Comparison of ENCODE assay signal across 9 mouse cellular contexts in genomic region chr13:56647597-56648405, GRCm38 (mm10). TPM values are rescaled to one million over a fixed set of nuclear protein-coding genes. Genes with fewer than 3 reads are reported as not detected.
DNase-seq lines count a peak whose midpoint lies in the region; TF ChIP-seq lines count a peak whose summit lies in the region.
"Had no signal": no experiment of that assay in that cellular context is flagged by ENCODE, and none has a peak within 500 bp of the region (broad histone marks: within the 10 kb centered on the region; RNA-seq: fewer than 3 reads in every experiment).

No protein-coding gene starts in this region.

- no peaks in the 10 kb centered on the region for H3K9me3 ChIP-seq in ES-Bruce4 (replicated peaks; ENCODE audit: control insufficient read depth, insufficient read depth, low read length, poor library complexity, severe bottlenecking)

- no peak overlapping the region for H3K9ac ChIP-seq in ES-Bruce4 (ENCODE audit: low read depth, poor library complexity, severe bottlenecking)

- TF ChIP-seq POLR2A in ES-Bruce4 (IDR thresholded peaks at IDR 0.05; ENCODE audit: insufficient read depth, low read length): no peak

- no peaks in the 10 kb centered on the region for H3K27me3 ChIP-seq in ES-Bruce4 (ENCODE audit: control insufficient read depth, insufficient read depth, low read length, poor library complexity, severe bottlenecking)

- H3K36me3 ChIP-seq in ES-Bruce4 (ENCODE audit: control insufficient read depth, insufficient read depth, low read length, poor library complexity, severe bottlenecking): no peaks in the 10 kb centered on the region

- peak; percentile 78 for DNase-seq in embryo, embryonic 11 days
- DNase-seq in heart, adult 8-10 months (ENCODE audit: low spot score): peak; percentile 68
- peak; percentile 79 for DNase-seq in kidney, adult 9 months
- peak; percentile 45 for DNase-seq in lung, postnatal 25 days (ENCODE audit: low spot score)
- DNase-seq in spleen, adult 12 weeks (ENCODE audit: low spot score): no peak
- no peak for DNase-seq in urinary bladder, postnatal 36 days (ENCODE audit: low spot score in 2 of 2)
- no peak for DNase-seq in left cerebral cortex, postnatal 36 days (ENCODE audit: low spot score in 2 of 2)

- intact Hi-C loops in left cerebral cortex, postnatal 36 days (cut with DNase I): no loop called here

- H3K27ac ChIP-seq in ES-Bruce4 (ENCODE audit: insufficient read depth, low read length): no peak overlapping the region

- no peak overlapping the region for H3K4me3 ChIP-seq in ES-Bruce4 (ENCODE audit: low read depth, low read length)
- H3K4me3 ChIP-seq: megakaryocyte, embryonic 14.5 days had no signal

- TF ChIP-seq EP300 in ES-Bruce4 (IDR thresholded peaks at IDR 0.05; ENCODE audit: insufficient read depth, low read depth, low read length): peak; percentile 65; the same call in 1 of the 2 replicates

- no peak for TF ChIP-seq CTCF in ES-Bruce4 (IDR thresholded peaks at IDR 0.05; ENCODE audit: low read depth, low read length)

- no peaks in the 10 kb centered on the region for H3K4me1 ChIP-seq in ES-Bruce4 (ENCODE audit: control insufficient read depth, insufficient read depth, low read length)

RNA-seq across cellular contexts. Expression of gene Tgfbi, which starts 38.5 kb away (rescaled TPM):
- 1.0 and 1.9 TPM in 2 replicates for polyA plus RNA-seq in ES-Bruce4 (2011; ENCODE audit: insufficient read depth, insufficient read length, low read depth, missing spikeins)
- total RNA-seq in heart, adult 8-10 months (2022): 10 to 100 TPM; 10.2 to 16.8 (median 14.4) TPM
- 1 to 10 TPM; 2.9 to 4.3 TPM for total RNA-seq in left cerebral cortex, postnatal 36 days (2021)

RNA-seq across cellular contexts. Expression of gene Smad5, which starts 55.0 kb away (rescaled TPM):
- polyA plus RNA-seq in ES-Bruce4 (2011; ENCODE audit: insufficient read depth, insufficient read length, low read depth, missing spikeins): 27.1 and 34.2 TPM in 2 replicates
- total RNA-seq in heart, adult 8-10 months (2022): 10 to 100 TPM; 28.0 to 32.0 (median 28.8) TPM
- total RNA-seq in left cerebral cortex, postnatal 36 days (2021): 10 to 100 TPM; 18.1 to 23.1 TPM

Comparison
In these comparisons a context has a peak if more than half of its experiments do, and no peak if none do; other contexts are left out.
1. DNase-seq: peak in embryo, embryonic 11 days (single experiment), heart, adult 8-10 months (single experiment), kidney, adult 9 months (single experiment) and lung, postnatal 25 days (single experiment); none in spleen, adult 12 weeks (single experiment), urinary bladder, postnatal 36 days (0 of 2) and left cerebral cortex, postnatal 36 days (0 of 2).